ENCODE assay signal across 16 mouse cellular contexts in genomic region chr1:94880553-94880952, GRCm38 (mm10).
"Had no signal": no experiment of that assay in that cellular context is flagged by ENCODE, and none has a peak within 500 bp of the region (broad histone marks: within the 10 kb centered on the region; RNA-seq: fewer than 3 reads in every experiment).

No protein-coding gene starts in this region.

- H3K36me3 ChIP-seq: neural tube, embryonic 12.5 days; neural tube, embryonic 13.5 days; neural tube, embryonic 15.5 days; stomach, embryonic 15.5 days had no signal

- H3K27ac ChIP-seq: neural tube, embryonic 12.5 days; neural tube, embryonic 13.5 days; neural tube, embryonic 15.5 days; stomach, embryonic 15.5 days; stomach, postnatal 0 days had no signal

- H3K9me3 ChIP-seq: neural tube, embryonic 12.5 days; neural tube, embryonic 13.5 days; neural tube, embryonic 15.5 days; stomach, embryonic 15.5 days had no signal

- H3K4me1 ChIP-seq: neural tube, embryonic 12.5 days; neural tube, embryonic 13.5 days; neural tube, embryonic 15.5 days; stomach, embryonic 15.5 days had no signal

- H3K27me3 ChIP-seq: neural tube, embryonic 12.5 days; neural tube, embryonic 13.5 days; neural tube, embryonic 15.5 days; stomach, embryonic 15.5 days had no signal

- H3K4me3 ChIP-seq: neural tube, embryonic 12.5 days; neural tube, embryonic 13.5 days; neural tube, embryonic 15.5 days; stomach, embryonic 15.5 days had no signal

- DNase-seq: retina, postnatal 1 day; right cerebral cortex, adult 18-20 months; right cerebral cortex, postnatal 14 days; right cerebral cortex, postnatal 25 days; right cerebral cortex, postnatal 4 days; spleen, adult 18-20 months; thymus, adult 18-20 months; thymus, adult 2 months; thymus, postnatal 14 days; thymus, postnatal 25 days; thymus, postnatal 36 days had no signal

- H3K4me2 ChIP-seq: neural tube, embryonic 12.5 days; neural tube, embryonic 13.5 days; neural tube, embryonic 15.5 days; stomach, embryonic 15.5 days had no signal

- H3K9ac ChIP-seq: neural tube, embryonic 12.5 days; neural tube, embryonic 13.5 days; neural tube, embryonic 15.5 days; stomach, embryonic 15.5 days had no signal
